Mouse (Mus musculus) ES-Bruce4 (cell line): ENCODE results near the gene Dgkh. TPM values are rescaled to one million over a fixed set of nuclear protein-coding genes. Genes with fewer than 3 reads are reported as not detected.
"Not testable (repeated sequence)": the region's sequence is repeated elsewhere in the genome, so short reads cannot be mapped to it uniquely, and the experiment has no call there.

Experiments
- H3K27ac ChIP-seq: 2 replicates; pipeline ENCODE4 v1.5.1; 2012; ENCODE audit warnings: low read length, inconsistent platforms; ENCODE audit not compliant: insufficient read depth
- H3K27me3 ChIP-seq: 2 replicates; pipeline ENCODE4 v1.6.1; 2012; ENCODE audit warnings: mild to moderate bottlenecking, low read length, inconsistent platforms; ENCODE audit not compliant: control insufficient read depth, poor library complexity, insufficient read depth, severe bottlenecking
- H3K36me3 ChIP-seq: 2 replicates; pipeline ENCODE4 v1.6.1; 2012; ENCODE audit warnings: inconsistent platforms, mild to moderate bottlenecking, low read length, moderate library complexity; ENCODE audit not compliant: control insufficient read depth, poor library complexity, insufficient read depth, severe bottlenecking
- H3K4me1 ChIP-seq: one replicate; pipeline ENCODE4 v1.8.1; 2011; ENCODE audit warnings: low read length; ENCODE audit not compliant: control insufficient read depth, insufficient read depth
- H3K4me3 ChIP-seq: 2 replicates; pipeline ENCODE4 v1.5.1; 2011; ENCODE audit warnings: low read depth, mild to moderate bottlenecking, low read length
- H3K9ac ChIP-seq: 2 replicates; pipeline ENCODE4 v1.6.1; 2012; ENCODE audit warnings: low read depth, mild to moderate bottlenecking, inconsistent platforms; ENCODE audit not compliant: poor library complexity, severe bottlenecking
- H3K9me3 ChIP-seq: replicated peaks from 2 replicates; pipeline ENCODE4 v1.6.1; 2012; ENCODE audit warnings: mild to moderate bottlenecking, low read length, inconsistent platforms; ENCODE audit not compliant: control insufficient read depth, poor library complexity, insufficient read depth, severe bottlenecking
- CTCF ChIP-seq: IDR thresholded peaks from one replicate; pipeline ENCODE4 v1.8.1; 2011; ENCODE audit warnings: low read depth, low read length
- EP300 ChIP-seq: IDR thresholded peaks from 2 replicates; pipeline ENCODE4 v1.6.1; 2011; ENCODE audit warnings: low read depth, low read length; ENCODE audit not compliant: insufficient read depth
- POLR2A ChIP-seq: IDR thresholded peaks from one replicate; pipeline ENCODE4 v1.8.1; 2011; ENCODE audit warnings: low read length; ENCODE audit not compliant: insufficient read depth
- polyA plus RNA-seq: library from polyadenylated mRNA; stranded (reverse); fragments of >200 nt; gene quantifications from 2 replicates; pipeline ENCODE4 v1.2.4, GENCODE M21; 2011; ENCODE audit warnings: low read depth; ENCODE audit not compliant: missing spikeins, insufficient read depth, insufficient read length

Dgkh gene
- polyA plus RNA-seq, 1 experiment, result 11.7 TPM

DNA sequence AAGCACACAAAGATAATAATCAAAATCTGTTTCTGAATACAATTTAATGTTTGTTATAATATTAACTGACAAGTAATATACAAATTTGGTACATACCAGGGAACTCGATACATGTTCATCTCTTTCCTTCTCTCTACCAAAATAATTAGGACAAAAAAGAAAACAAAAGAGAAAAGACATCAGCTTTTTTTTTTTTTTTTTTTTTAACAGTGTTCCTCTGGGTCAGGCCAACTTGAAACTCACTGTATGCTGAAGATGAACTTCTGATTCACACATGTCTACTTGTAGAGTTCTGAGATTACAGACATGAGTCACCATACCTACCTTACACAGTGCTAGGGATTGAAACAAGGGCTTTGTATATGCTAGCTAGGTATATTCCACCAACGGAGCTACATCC lies 28.5 kb upstream of the Dgkh start:
- no peak overlapping the region for H3K27ac ChIP-seq
- H3K9me3 ChIP-seq, result no peaks in the 10 kb centered on the region
- H3K36me3 ChIP-seq, result no peaks in the 10 kb centered on the region
- TF ChIP-seq POLR2A, result no peak
- no peak for TF ChIP-seq CTCF
- no peak for TF ChIP-seq EP300
- no peak overlapping the region for H3K4me3 ChIP-seq
- H3K9ac ChIP-seq, result no peak overlapping the region
- H3K27me3 ChIP-seq, result no peaks in the 10 kb centered on the region
- peaks cover 3% of the 10 kb centered on the region for H3K4me1 ChIP-seq

DNA sequence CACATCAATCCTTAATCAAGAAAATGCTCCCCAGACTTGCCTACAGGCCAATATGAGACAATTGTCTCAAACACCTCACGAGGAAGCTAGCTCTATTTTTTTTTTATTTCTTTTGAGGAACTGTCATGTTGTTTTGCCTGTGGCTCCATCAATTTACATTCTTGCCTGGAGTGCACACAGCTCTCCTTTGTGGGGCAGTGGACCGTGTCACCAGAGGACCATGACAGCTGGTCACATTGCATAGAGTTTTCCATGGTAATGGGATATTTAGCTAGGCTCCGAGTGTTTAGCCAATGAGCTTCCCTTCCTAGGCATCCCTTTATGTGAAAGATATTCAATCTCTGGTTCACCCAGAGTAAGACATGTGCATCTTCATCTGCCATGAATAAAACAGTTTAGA lies 26.9 kb upstream of the Dgkh start:
- H3K27me3 ChIP-seq, result no peaks in the 10 kb centered on the region
- no peaks in the 10 kb centered on the region for H3K9me3 ChIP-seq
- no peak overlapping the region for H3K9ac ChIP-seq
- no peak overlapping the region for H3K27ac ChIP-seq
- no peaks in the 10 kb centered on the region for H3K36me3 ChIP-seq
- no peak for TF ChIP-seq CTCF
- no peak for TF ChIP-seq EP300
- no peak for TF ChIP-seq POLR2A
- H3K4me3 ChIP-seq, result no peak overlapping the region
- no peaks in the 10 kb centered on the region for H3K4me1 ChIP-seq

DNA sequence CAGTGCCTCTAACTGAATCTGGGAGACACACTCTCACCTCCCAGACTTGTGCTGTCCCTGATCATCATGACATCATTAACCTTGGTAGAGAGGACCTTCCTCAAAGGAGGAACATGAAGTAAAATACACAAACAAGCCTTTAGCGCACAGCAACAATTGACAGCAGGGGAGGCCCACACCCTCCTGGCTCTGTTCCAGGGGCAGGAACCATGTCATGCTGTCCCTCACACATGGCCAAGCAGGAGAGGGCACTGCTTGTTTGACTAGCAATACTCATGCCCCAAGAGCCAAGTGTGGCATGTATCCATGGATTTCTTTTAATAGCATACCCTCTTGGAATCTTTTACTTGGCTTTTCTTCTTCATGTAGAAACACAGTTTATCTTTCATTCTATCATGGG lies 22.7 kb upstream of the Dgkh start:
- Histone ChIP-seq H3K9me3 (no peaks in the 10 kb centered on the region), H3K27me3 (no peaks in the 10 kb centered on the region), H3K36me3 (no peaks in the 10 kb centered on the region), H3K9ac (no peak overlapping the region), H3K4me1 (no peaks in the 10 kb centered on the region), H3K27ac (no peak overlapping the region), H3K4me3 (no peak overlapping the region)
- no peak for TF ChIP-seq EP300
- no peak for TF ChIP-seq POLR2A
- TF ChIP-seq CTCF, result no peak

DNA sequence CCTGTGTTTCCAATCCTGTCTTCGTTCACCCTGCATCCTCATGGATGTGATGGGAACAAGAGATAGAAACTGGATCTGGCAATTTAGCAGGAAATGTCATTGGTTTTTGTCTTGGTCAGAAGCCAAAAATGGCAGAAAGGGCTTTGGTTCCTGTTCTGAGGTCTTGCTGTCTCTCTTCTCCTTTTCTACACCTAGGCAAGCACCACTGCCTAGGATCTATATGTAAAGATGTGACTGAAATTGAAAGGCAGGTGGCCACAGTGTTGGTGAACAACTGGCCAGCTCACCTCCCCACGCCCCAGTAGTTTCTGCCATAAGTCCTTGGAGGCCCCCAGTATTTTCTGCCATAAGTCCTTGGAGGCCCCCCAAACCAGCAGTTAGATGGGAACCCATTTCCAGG lies 16.1 kb upstream of the Dgkh start:
- TF ChIP-seq CTCF (no peak), POLR2A (no peak), EP300 (no peak)

DNA sequence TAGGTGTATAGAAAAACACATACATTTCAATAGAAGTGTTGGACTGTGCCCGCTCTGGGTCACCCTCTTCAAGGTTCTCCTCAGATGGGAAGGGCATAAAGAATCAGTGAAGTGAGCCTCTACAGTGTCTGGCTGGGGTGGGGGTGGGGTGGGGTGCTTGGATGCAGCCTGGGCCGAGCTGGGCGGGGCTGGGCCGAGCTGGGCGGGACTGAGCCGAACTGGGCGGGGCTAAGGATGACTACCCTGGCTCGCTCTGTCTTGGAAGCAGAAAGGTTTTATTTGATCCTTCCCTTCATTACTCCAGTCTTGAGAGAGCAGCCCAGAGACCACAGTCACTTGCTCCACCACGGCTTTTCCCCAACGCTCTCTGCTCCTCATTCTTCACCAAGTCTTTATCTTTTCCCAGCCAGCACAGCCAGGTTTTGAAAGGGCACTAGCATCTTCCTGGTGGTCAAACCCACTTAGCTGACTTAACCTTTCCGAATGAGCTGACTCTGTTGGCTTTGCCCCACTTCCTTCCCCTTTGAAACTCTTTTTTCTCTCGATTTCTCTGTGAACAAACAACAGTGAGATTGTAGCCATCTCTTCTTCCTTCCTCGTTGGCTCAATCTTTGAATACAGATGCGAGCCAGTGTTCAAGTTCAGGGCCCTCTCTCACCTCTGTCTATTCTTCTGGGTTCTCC lies 15.5 kb upstream of the Dgkh start:
- Histone ChIP-seq H3K27me3 (no peaks in the 10 kb centered on the region), H3K9ac (no peak overlapping the region), H3K4me1 (peaks cover 2% of the 10 kb centered on the region), H3K36me3 (no peaks in the 10 kb centered on the region), H3K27ac (no peak overlapping the region), H3K9me3 (no peaks in the 10 kb centered on the region), H3K4me3 (no peak overlapping the region)
- no peak for TF ChIP-seq EP300

More for the DNA sequence above, 16.1 kb upstream of the Dgkh start:
- no peak overlapping the region for H3K4me3 ChIP-seq
- H3K27ac ChIP-seq, result no peak overlapping the region
- no peaks in the 10 kb centered on the region for H3K27me3 ChIP-seq
- no peaks in the 10 kb centered on the region for H3K36me3 ChIP-seq
- H3K4me1 ChIP-seq, result peaks cover 2% of the 10 kb centered on the region
- no peaks in the 10 kb centered on the region for H3K9me3 ChIP-seq
- no peak overlapping the region for H3K9ac ChIP-seq

DNA sequence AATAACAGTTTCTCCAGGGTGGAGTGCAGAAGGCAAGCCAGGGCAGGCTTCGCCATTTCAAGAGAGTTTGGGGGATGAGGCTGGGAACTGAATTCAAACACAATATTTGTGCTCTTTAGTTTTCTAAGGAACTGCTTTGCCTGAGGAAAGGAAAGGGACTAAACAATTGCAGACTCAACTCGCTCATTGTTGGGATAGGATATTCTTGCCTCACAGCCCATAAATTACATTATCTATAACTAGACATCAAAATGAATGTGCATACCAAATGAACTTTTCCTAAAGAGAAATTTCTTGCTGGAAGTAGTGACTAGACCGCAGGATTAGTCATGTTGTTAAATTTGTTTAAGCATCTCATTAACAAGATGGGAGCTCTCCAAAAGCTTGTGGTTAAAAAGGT lies 14.9 kb upstream of the Dgkh start:
- TF ChIP-seq POLR2A, result no peak
- TF ChIP-seq CTCF, result no peak
- peaks cover 2% of the 10 kb centered on the region for H3K4me1 ChIP-seq
- H3K27me3 ChIP-seq, result no peaks in the 10 kb centered on the region
- H3K27ac ChIP-seq, result no peak overlapping the region
- H3K9me3 ChIP-seq, result no peaks in the 10 kb centered on the region
- H3K4me3 ChIP-seq, result no peak overlapping the region
- H3K36me3 ChIP-seq, result no peaks in the 10 kb centered on the region
- no peak overlapping the region for H3K9ac ChIP-seq

DNA sequence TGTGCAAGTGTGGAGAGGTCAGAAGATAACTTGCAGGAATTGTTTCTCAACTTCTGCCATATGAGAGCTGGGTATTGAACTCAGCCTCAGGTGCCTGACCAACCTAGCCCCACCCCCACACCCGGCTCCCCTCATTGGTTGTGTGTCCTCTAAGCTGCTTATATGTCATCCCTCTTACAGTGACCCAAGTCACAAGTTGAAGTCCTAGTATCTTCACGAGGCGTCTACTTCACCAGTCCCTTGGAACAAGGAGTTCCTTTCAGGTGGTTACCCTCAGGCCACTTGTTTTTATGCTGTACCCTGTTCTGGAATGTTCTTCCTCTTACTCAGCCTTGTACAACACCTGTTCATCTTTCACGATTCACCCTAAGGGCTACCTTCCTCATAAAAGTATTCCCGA lies 2.0 kb upstream of the Dgkh start:
- H3K9me3 ChIP-seq, result no peaks in the 10 kb centered on the region
- H3K4me1 ChIP-seq, result no peaks in the 10 kb centered on the region
- no peak overlapping the region for H3K4me3 ChIP-seq
- no peak for TF ChIP-seq CTCF
- no peak for TF ChIP-seq POLR2A
- TF ChIP-seq EP300, result no peak
- H3K27ac ChIP-seq, result no peak overlapping the region
- no peak overlapping the region for H3K9ac ChIP-seq
- 0 out of 2 replicates have a peak, but pooled peaks cover 1% of the 10 kb centered on the region for H3K27me3 ChIP-seq
- H3K36me3 ChIP-seq, result no peaks in the 10 kb centered on the region

DNA sequence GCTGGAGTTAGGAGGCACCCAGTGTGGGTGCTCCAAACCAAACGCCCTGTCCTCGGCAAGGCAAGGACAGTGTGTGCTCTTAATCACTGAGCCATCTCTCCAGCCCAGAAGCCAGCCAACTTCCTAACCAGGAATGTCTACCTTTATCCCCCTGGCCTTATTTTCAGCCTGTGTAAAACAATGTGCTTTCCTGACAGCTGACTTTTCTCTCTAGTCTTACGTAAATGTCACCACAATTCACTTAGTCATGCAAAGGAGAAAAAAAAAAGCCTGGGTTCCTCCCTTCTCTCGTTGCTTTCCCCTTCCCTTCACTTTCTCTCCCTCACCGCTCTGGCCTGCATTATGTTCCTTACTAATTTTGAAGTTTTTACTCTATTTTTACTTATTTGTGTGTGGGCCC lies 1.6 kb upstream of the Dgkh start:
- H3K4me1 ChIP-seq, H3K27me3 ChIP-seq, H3K4me3 ChIP-seq, H3K9ac ChIP-seq, H3K9me3 ChIP-seq, H3K36me3 ChIP-seq: not testable (repeated sequence)
- peak overlapping the region; percentile 63 for H3K27ac ChIP-seq
